Mouse (Mus musculus) embryo, embryonic 10 days (tissue): ENCODE data around the gene Pla2g7.
"Not testable (repeated sequence)": the region's sequence is repeated elsewhere in the genome, so short reads cannot be mapped to it uniquely, and the experiment has no call there.

ENCODE experiments used
- DNase-seq: peaks from one replicate; pipeline ENCODE4 v3.0.0-alpha.2; 2015; ENCODE audit warnings: low spot score

The Pla2g7 gene

GRCm38 (mm10) chr17:43567992-43568888, at the start of gene Pla2g7:
Pla2g7 (plus strand) TSS chr17:43568098.
- peak; percentile 69 for DNase-seq

GRCm38 (mm10) chr17:43518644-43519409, 49.1 kb upstream of the Pla2g7 start:
- peak; percentile 89 for DNase-seq

- DNase-seq, result no peak
These were observed 47.7 kb upstream of the Pla2g7 start for GRCm38 (mm10) chr17:43520166-43520565.

GRCm38 (mm10) chr17:43530507-43530906, 37.4 kb upstream of the Pla2g7 start:
- DNase-seq, result no peak

- no peak for DNase-seq
These were observed 36.7 kb upstream of the Pla2g7 start for GRCm38 (mm10) chr17:43531192-43531591.

- DNase-seq, result peak; percentile 91
These were observed 33.3 kb upstream of the Pla2g7 start for GRCm38 (mm10) chr17:43534362-43535222.

GRCm38 (mm10) chr17:43536841-43537240, 31.1 kb upstream of the Pla2g7 start:
- DNase-seq, result not testable (repeated sequence)

GRCm38 (mm10) chr17:43538767-43539166, 29.1 kb upstream of the Pla2g7 start:
- no peak for DNase-seq

GRCm38 (mm10) chr17:43543539-43543938, 24.4 kb upstream of the Pla2g7 start, which contains the start of gene Ankrd66:
Ankrd66 (minus strand) TSS chr17:43543639.
- no peak for DNase-seq

- no peak for DNase-seq
These were observed 23.9 kb upstream of the Pla2g7 start for GRCm38 (mm10) chr17:43544040-43544439.

- DNase-seq, result peak; percentile 57
These were observed 16.7 kb upstream of the Pla2g7 start for GRCm38 (mm10) chr17:43551122-43551630.

- peak; percentile 24 for DNase-seq
These were observed 13.1 kb upstream of the Pla2g7 start for GRCm38 (mm10) chr17:43554516-43555403.

- DNase-seq, result no peak
These were observed 10.8 kb upstream of the Pla2g7 start for GRCm38 (mm10) chr17:43557104-43557503.

GRCm38 (mm10) chr17:43557541-43558090, 10.3 kb upstream of the Pla2g7 start:
- peak; percentile 62 for DNase-seq

- DNase-seq, result no peak
These were observed 9.2 kb upstream of the Pla2g7 start for GRCm38 (mm10) chr17:43558678-43559077.

GRCm38 (mm10) chr17:43563192-43563987, 4.5 kb upstream of the Pla2g7 start:
- DNase-seq, result no peak

GRCm38 (mm10) chr17:43567593-43567991, 306 bp upstream of the Pla2g7 start:
- no peak for DNase-seq

- DNase-seq, result no peak
These were observed 1.4 kb downstream of the Pla2g7 start for GRCm38 (mm10) chr17:43569287-43569686.

- no peak for DNase-seq
These were observed 5.8 kb downstream of the Pla2g7 start for GRCm38 (mm10) chr17:43573624-43574073.
